Mouse (Mus musculus) kidney, adult 2 months (tissue): ENCODE data around the gene Pask.

Experiments used
- CTCF ChIP-seq: fragments of 200-500 bp; conservative IDR thresholded peaks from 2 replicates; pipeline ENCODE4 v1.5.1; 2011; ENCODE audit warnings: low read depth, mild to moderate bottlenecking, control low read depth, low read length, moderate library complexity, mixed read lengths; ENCODE audit not compliant: insufficient read depth, insufficient read length
- POLR2A ChIP-seq: fragments of 200-500 bp; IDR thresholded peaks from one replicate; pipeline ENCODE4 v1.6.1; 2011; ENCODE audit warnings: low read depth, low read length, control low read depth

DNA sequence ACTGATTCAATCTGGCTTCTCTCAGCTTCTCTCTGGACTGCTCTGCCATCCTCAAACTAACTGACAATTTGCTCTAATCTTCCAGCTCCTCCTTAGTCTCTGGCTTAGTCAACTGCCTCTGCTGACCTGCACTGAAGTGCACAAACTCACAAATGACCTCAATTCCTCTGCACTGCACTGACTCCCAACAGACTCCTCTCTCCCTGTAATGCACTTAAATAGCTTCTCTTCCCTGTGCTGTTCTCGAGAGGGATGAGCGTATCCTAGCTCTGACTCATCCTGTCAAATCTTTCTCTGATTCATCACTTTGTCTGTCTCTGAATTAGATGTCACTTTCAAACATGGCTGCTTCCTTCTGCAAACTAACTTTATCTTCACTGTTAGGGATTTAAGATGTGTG is 75.0 kb downstream of the Pask start:
- TF ChIP-seq CTCF, result no peak
- no peak for TF ChIP-seq POLR2A
